Mouse (Mus musculus) forebrain, embryonic 15.5 days (tissue): ENCODE results near the gene Abca4. TPM values are rescaled to one million over a fixed set of nuclear protein-coding genes. Genes with fewer than 3 reads are reported as not detected.
"Not testable (repeated sequence)": the region's sequence is repeated elsewhere in the genome, so short reads cannot be mapped to it uniquely, and the experiment has no call there.

ENCODE experiments used
- ATAC-seq: fragments of 200-750 bp; cut with Nextera tagmentation; replicated peaks from 2 replicates; pipeline ENCODE4 v1.8.0; 2017; ENCODE audit warnings: mild to moderate bottlenecking, moderate TSS enrichment, moderate library complexity
- H3K27ac ChIP-seq: fragments of 300-500 bp; sonication (generic); replicated peaks from 2 replicates; pipeline ENCODE4 v1.5.1; 2015; ENCODE audit warnings: mild to moderate bottlenecking, inconsistent platforms
- H3K27me3 ChIP-seq: fragments of 300-500 bp; sonication (generic); 2 replicates; pipeline ENCODE4 v1.6.1; 2015; ENCODE audit warnings: inconsistent platforms
- H3K36me3 ChIP-seq: fragments of 300-500 bp; sonication (generic); 2 replicates; pipeline ENCODE4 v1.6.1; 2015; ENCODE audit warnings: mild to moderate bottlenecking, inconsistent platforms
- H3K4me1 ChIP-seq: fragments of 300-500 bp; sonication (generic); 2 replicates; pipeline ENCODE4 v1.6.1; 2015; ENCODE audit warnings: inconsistent platforms
- H3K4me2 ChIP-seq: fragments of 300-500 bp; sonication (generic); replicated peaks from 2 replicates; pipeline ENCODE4 v1.6.1; 2015; ENCODE audit warnings: mild to moderate bottlenecking, inconsistent platforms
- H3K4me3 ChIP-seq: fragments of 300-500 bp; sonication (generic); 2 replicates; pipeline ENCODE4 v1.5.1; 2015; ENCODE audit warnings: mild to moderate bottlenecking, inconsistent platforms
- H3K9ac ChIP-seq: fragments of 300-500 bp; sonication (generic); replicated peaks from 2 replicates; pipeline ENCODE4 v1.6.1; 2015; ENCODE audit warnings: mild to moderate bottlenecking, inconsistent platforms
- H3K9me3 ChIP-seq: fragments of 300-500 bp; sonication (generic); 2 replicates; pipeline ENCODE4 v1.6.1; 2016; ENCODE audit warnings: inconsistent platforms
- whole genome bisulfite sequencing: fragments of 180-500 bp; shearing (Covaris S2); methylation state at CpG from one replicate; pipeline ENCODE4 v1.1.7; 2015; ENCODE audit warnings: mixed read lengths; 5-methylcytosine and 5-hydroxymethylcytosine counted together
- polyA plus RNA-seq: library from polyadenylated mRNA; unstranded; fragments of >200 nt; fragmentation: Nextera tagmentation; extraction: Ambion mirVana; gene quantifications from 2 replicates; pipeline ENCODE4 v1.2.1, GENCODE M21; 2015

Abca4 gene
- polyA plus RNA-seq, 1 experiment from 2014 or later = 1.4 TPM

GRCm38 (mm10) chr3:122210434-122210833 lies 166.2 kb downstream of the Abca4 start:
- ATAC-seq = no peak
- no peak overlapping the region for H3K27ac ChIP-seq
- H3K9ac ChIP-seq = no peak overlapping the region
- H3K9me3 ChIP-seq = no peaks in the 10 kb centered on the region
- H3K36me3 ChIP-seq = no peaks in the 10 kb centered on the region
- H3K4me1 ChIP-seq = no peaks in the 10 kb centered on the region
- H3K4me2 ChIP-seq = no peak overlapping the region
- H3K27me3 ChIP-seq = no peaks in the 10 kb centered on the region
- 59% methylated on average over 5 of the region's 5 CpGs for WGBS
- H3K4me3 ChIP-seq = no peak overlapping the region

GRCm38 (mm10) chr3:122210846-122211245 lies 166.6 kb downstream of the Abca4 start:
- H3K4me1 ChIP-seq = no peaks in the 10 kb centered on the region
- no peak overlapping the region for H3K27ac ChIP-seq
- no peak for ATAC-seq
- H3K36me3 ChIP-seq = no peaks in the 10 kb centered on the region
- no peak overlapping the region for H3K9ac ChIP-seq
- no peaks in the 10 kb centered on the region for H3K27me3 ChIP-seq
- WGBS = 77% methylated on average over 7 of the region's 7 CpGs
- no peak overlapping the region for H3K4me3 ChIP-seq
- no peaks in the 10 kb centered on the region for H3K9me3 ChIP-seq
- no peak overlapping the region for H3K4me2 ChIP-seq

DNA sequence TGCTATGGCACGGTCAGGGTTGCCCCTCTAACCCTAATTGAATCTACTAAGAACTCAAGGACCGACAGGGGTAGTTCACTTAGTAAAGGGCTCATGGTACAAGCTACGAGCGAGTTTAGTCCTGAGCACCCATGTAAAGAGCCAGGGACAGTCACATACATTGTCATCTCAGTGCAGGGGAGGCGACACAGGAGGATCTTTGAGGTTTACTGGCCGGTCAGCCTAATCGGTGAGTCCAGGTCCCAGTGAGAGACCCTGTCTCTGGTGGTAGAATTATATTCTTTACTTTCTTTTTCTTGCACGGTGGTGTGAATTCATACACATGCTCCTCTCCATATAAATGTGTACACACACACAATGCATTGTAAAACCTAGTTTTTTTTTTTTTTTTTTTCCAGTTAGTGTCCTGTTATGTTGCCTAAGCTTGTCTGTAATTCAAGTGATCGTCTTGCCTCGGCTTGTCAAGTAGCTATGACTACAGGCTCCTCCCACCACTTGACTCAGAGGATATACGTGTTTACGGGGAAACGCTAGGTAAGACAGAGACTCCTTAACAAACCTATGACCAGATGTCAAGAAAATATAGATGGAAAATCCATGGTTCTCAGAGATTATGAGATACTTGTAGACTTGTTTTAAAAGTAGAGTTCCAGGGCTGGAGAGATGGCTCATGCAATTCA lies 167.3 kb downstream of the Abca4 start:
- Histone ChIP-seq H3K27ac (no peak overlapping the region), H3K9me3 (no peaks in the 10 kb centered on the region), H3K4me3 (no peak overlapping the region), H3K27me3 (no peaks in the 10 kb centered on the region), H3K36me3 (no peaks in the 10 kb centered on the region), H3K9ac (no peak overlapping the region), H3K4me1 (no peaks in the 10 kb centered on the region), H3K4me2 (no peak overlapping the region)
- WGBS = 81% methylated on average over 13 of the region's 13 CpGs
- ATAC-seq = no peak

- Histone ChIP-seq H3K27me3 (no peaks in the 10 kb centered on the region), H3K9ac (no peak overlapping the region), H3K4me2 (no peak overlapping the region), H3K27ac (no peak overlapping the region), H3K36me3 (no peaks in the 10 kb centered on the region), H3K4me1 (no peaks in the 10 kb centered on the region), H3K9me3 (no peaks in the 10 kb centered on the region), H3K4me3 (no peak overlapping the region)
- ATAC-seq = no peak
- 97% methylated on average over 3 of the region's 3 CpGs for whole genome bisulfite sequencing
Observed at GRCm38 (mm10) chr3:122221240-122222036, 177.2 kb downstream of the Abca4 start.

GRCm38 (mm10) chr3:122226972-122227371 lies 182.7 kb downstream of the Abca4 start:
- not testable (repeated sequence) for ATAC-seq, H3K4me3 ChIP-seq, H3K4me2 ChIP-seq, H3K27me3 ChIP-seq, H3K27ac ChIP-seq, H3K9ac ChIP-seq, H3K36me3 ChIP-seq, H3K4me1 ChIP-seq, H3K9me3 ChIP-seq
- 80% methylated on average over 6 of the region's 6 CpGs for WGBS

Other genes starting within 250 kb of the Abca4 start
- 68.9 and 70.3 TPM in 2 replicates for gene Abcd3, start 229.1 kb upstream of the Abca4 start, polyA plus RNA-seq
- 16.3 and 16.4 TPM in 2 replicates for gene Arhgap29, start 91.9 kb upstream of the Abca4 start, polyA plus RNA-seq
- 52.6 and 57.4 TPM in 2 replicates for gene Gclm, start 201.1 kb downstream of the Abca4 start, polyA plus RNA-seq
- gene Dnttip2, start 229.9 kb downstream of the Abca4 start, polyA plus RNA-seq = 51.9 and 59.9 TPM in 2 replicates
- 5.0 and 6.1 TPM in 2 replicates for gene Bcar3, start 249.7 kb downstream of the Abca4 start, polyA plus RNA-seq